9 mouse cellular contexts compared by ENCODE assay signal in genomic region chr11:42423231-42423630, GRCm38 (mm10). TPM values are rescaled to one million over a fixed set of nuclear protein-coding genes. Genes with fewer than 3 reads are reported as not detected.
DNase-seq lines count a peak whose midpoint lies in the region; TF ChIP-seq lines count a peak whose summit lies in the region.
"Had no signal": no experiment of that assay in that cellular context is flagged by ENCODE, and none has a peak within 500 bp of the region (broad histone marks: within the 10 kb centered on the region; RNA-seq: fewer than 3 reads in every experiment).

No protein-coding gene starts in this region.

- TF ChIP-seq CTCF in MEL (IDR thresholded peaks at IDR 0.05 in 2 of 3, conservative IDR thresholded peaks at IDR 0.05 in 1 of 3; ENCODE audit: control insufficient read depth in 1 of 3, insufficient read depth in 1 of 3, low read depth in 2 of 3, low read length in 3 of 3, poor library complexity in 1 of 3, severe bottlenecking in 1 of 3): peak; percentile 10 to 64 (median 35); a peak in 4 of 6 replicates

- no peak for TF ChIP-seq POLR2A in MEL (IDR thresholded peaks at IDR 0.05; ENCODE audit: control insufficient read depth in 1 of 2, insufficient read depth in 1 of 2, low read depth in 1 of 2, low read length in 2 of 2, poor library complexity in 1 of 2)

- H3K79me2 ChIP-seq in MEL (ENCODE audit: control insufficient read depth, insufficient read depth, low read length, poor library complexity): no peaks in the 10 kb centered on the region

- peak; percentile 13 for TF ChIP-seq RAD21 in MEL (IDR thresholded peaks at IDR 0.05; ENCODE audit: low read depth, low read length)

- no peak overlapping the region for H3K9ac ChIP-seq in MEL (ENCODE audit: control insufficient read depth, low read depth, low read length, poor library complexity, severe bottlenecking)
- H3K9ac ChIP-seq: lung, embryonic 15.5 days had no signal

- no peaks in the 10 kb centered on the region for H3K9me3 ChIP-seq in MEL (replicated peaks; ENCODE audit: insufficient read depth, low read length)
- H3K9me3 ChIP-seq: lung, embryonic 15.5 days had no signal

- no peak for TF ChIP-seq EP300 in MEL (IDR thresholded peaks at IDR 0.05; ENCODE audit: low read depth in 1 of 2, low read length in 2 of 2)

- no peak overlapping the region for H3K27ac ChIP-seq in MEL (ENCODE audit: control insufficient read depth, low read depth, low read length)
- H3K27ac ChIP-seq: lung, embryonic 15.5 days had no signal

- intact Hi-C loops in left cerebral cortex, postnatal 4 days (cut with DNase I): loop anchor here (5.0 to 10.0 kb wide), 4 partner anchors 842 to 1638 kb away; no protein-coding TSS in a partner anchor

- H3K4me3 ChIP-seq in MEL (ENCODE audit: control insufficient read depth in 1 of 2, insufficient read depth in 1 of 2, low read depth in 2 of 2, low read length in 2 of 2): no peak overlapping the region
- H3K4me3 ChIP-seq: lung, embryonic 15.5 days had no signal

- H3K27me3 ChIP-seq in MEL (ENCODE audit: control insufficient read depth in 1 of 2, insufficient read depth in 2 of 2, low read length in 2 of 2): no peaks in the 10 kb centered on the region

- peak; percentile 50 for DNase-seq in kidney, postnatal 10 days
- no peak for DNase-seq in kidney, adult 18-20 months
- DNase-seq in MEL (ENCODE audit: low read depth, low spot score) (peak; percentile 10), MN1 (ENCODE audit: low spot score) (no peak)
- peak; percentile 3 for DNase-seq in c-Kit-positive CD71-positive TER-119-positive erythroid progenitor cells, embryonic 14.5 days (ENCODE audit: low spot score)
- peak; percentile 36 to 74 for DNase-seq in frontal cortex, adult 2 months (ENCODE audit: extremely low spot score in 1 of 2, low spot score in 1 of 2)
- DNase-seq in left cerebral cortex, postnatal 4 days: peak; percentile 69
- DNase-seq in right cerebral cortex, postnatal 36 days (ENCODE audit: low spot score in 2 of 2): peak; percentile 22 to 34

- H3K4me1 ChIP-seq in MEL (ENCODE audit: control insufficient read depth in 1 of 2, insufficient read depth in 2 of 2, low read length in 2 of 2): no peaks in the 10 kb centered on the region

- H3K36me3 ChIP-seq in MEL (ENCODE audit: control insufficient read depth in 1 of 2, insufficient read depth in 2 of 2, low read length in 2 of 2): no peaks in the 10 kb centered on the region
- H3K36me3 ChIP-seq: lung, embryonic 15.5 days had no signal

TF ChIP-seq in MEL, 35 proteins besides CTCF, POLR2A, EP300 and RAD21:
- TF ChIP-seq ETS1 (IDR thresholded peaks at IDR 0.05; ENCODE audit: low read depth, low read length) (no peak), POLR2AphosphoS2 (IDR thresholded peaks at IDR 0.05; ENCODE audit: low read length) (no peak), ZMIZ1 (IDR thresholded peaks at IDR 0.05; ENCODE audit: low read depth, low read length) (no peak), MYB (IDR thresholded peaks at IDR 0.05; ENCODE audit: low read depth, low read length) (no peak), MXI1 (IDR thresholded peaks at IDR 0.05; ENCODE audit: low read depth, low read length) (no peak), MAZ (IDR thresholded peaks at IDR 0.05; ENCODE audit: low read depth, low read length) (no peak), SMC3 (IDR thresholded peaks at IDR 0.05; ENCODE audit: low read depth, low read length) (peak; percentile 24), MYC (IDR thresholded peaks at IDR 0.05; ENCODE audit: low read depth, low read length) (no peak)

RNA-seq across cellular contexts. Expression of gene Gabrb2, which starts 3.7 kb away (rescaled TPM):
- not detected in 2 replicates for total RNA-seq in MEL (2012; rRNA removed)
- polyA plus RNA-seq in MEL (2012; ENCODE audit: insufficient read depth in 1 of 2, insufficient read length in 2 of 2, low read depth in 1 of 2, low replicate concordance in 2 of 2, missing spikeins in 1 of 2): not detected
- 35.8 and 39.5 TPM in 2 replicates for polyA plus RNA-seq in frontal cortex, adult 2 months (2012; rRNA removed)
- 100 to 1,000 TPM; 122 to 131 TPM for total RNA-seq in left cerebral cortex, postnatal 4 days (2021)

Comparison
In these comparisons a context has a peak if more than half of its experiments do, and no peak if none do; other contexts are left out.
1. DNase-seq: peak in kidney, postnatal 10 days (single experiment), MEL (single experiment), c-Kit-positive CD71-positive TER-119-positive erythroid progenitor cells, embryonic 14.5 days (single experiment), frontal cortex, adult 2 months (2 of 2), left cerebral cortex, postnatal 4 days (single experiment) and right cerebral cortex, postnatal 36 days (2 of 2); none in kidney, adult 18-20 months (single experiment) and MN1 (single experiment).
2. RNA of gene Gabrb2, which starts 3.7 kb away (total RNA-seq): 122 to 131 TPM in left cerebral cortex, postnatal 4 days; not detected in MEL; every median in the first group is over 100 times any median in the second.